Mouse (Mus musculus) ES-Bruce4 (cell line): Measurements from ENCODE around the gene Ccdc174.

Source experiments
- CTCF ChIP-seq: IDR thresholded peaks from one replicate; pipeline ENCODE4 v1.8.1; 2011; ENCODE audit warnings: low read depth, low read length
- POLR2A ChIP-seq: IDR thresholded peaks from one replicate; pipeline ENCODE4 v1.8.1; 2011; ENCODE audit warnings: low read length; ENCODE audit not compliant: insufficient read depth

GRCm38 (mm10) chr6:91842897-91843627, 34.8 kb upstream of the Ccdc174 start:
- no peak for TF ChIP-seq POLR2A
- TF ChIP-seq CTCF: peak; percentile 25
